Comparison of ENCODE assay signal across 18 mouse cellular contexts in genomic region chr8:109673596-109673995, GRCm38 (mm10). TPM values are rescaled to one million over a fixed set of nuclear protein-coding genes. Genes with fewer than 3 reads are reported as not detected.
A peak's percentile ranks its signal among the peaks of the same experiment; 100 is the strongest.
DNase-seq lines count a peak whose midpoint lies in the region; ATAC-seq and TF ChIP-seq lines count a peak whose summit lies in the region.
"Had no signal": no experiment of that assay in that cellular context is flagged by ENCODE, and none has a peak within 500 bp of the region (broad histone marks: within the 10 kb centered on the region; RNA-seq: fewer than 3 reads in every experiment).

No protein-coding gene starts in this region.

- H3K4me1 ChIP-seq in kidney, adult 2 months (ENCODE audit: control insufficient read depth, insufficient read depth, low read length), result no peaks in the 10 kb centered on the region
- H3K4me1 ChIP-seq in kidney, embryonic 15.5 days, result no peaks in the 10 kb centered on the region
- H3K4me1 ChIP-seq: embryonic facial prominence, embryonic 10.5 days; forebrain, embryonic 13.5 days; heart, embryonic 13.5 days had no signal

- H3K9me3 ChIP-seq in kidney, embryonic 15.5 days (replicated peaks), result no peaks in the 10 kb centered on the region
- H3K9me3 ChIP-seq: embryonic facial prominence, embryonic 10.5 days; forebrain, embryonic 13.5 days; heart, embryonic 13.5 days had no signal

- H3K36me3 ChIP-seq in kidney, adult 2 months (ENCODE audit: control insufficient read depth, insufficient read depth, low read length), result peaks cover 22% of the 10 kb centered on the region
- H3K36me3 ChIP-seq in kidney, embryonic 15.5 days, result peaks cover 96% of the 10 kb centered on the region

- no peak for TF ChIP-seq CTCF in kidney, adult 2 months (conservative IDR thresholded peaks at IDR 0.05; ENCODE audit: insufficient read depth, insufficient read length, low read depth, low read length)

- ATAC-seq in kidney, embryonic 15.5 days (replicated peaks; ENCODE audit: low FRiP score), result no peak
- ATAC-seq: forebrain, embryonic 13.5 days; forebrain, postnatal 0 days had no signal

- H3K27me3 ChIP-seq in kidney, adult 2 months (replicated peaks; ENCODE audit: control insufficient read depth, insufficient read depth, low read length), result no peaks in the 10 kb centered on the region
- H3K27me3 ChIP-seq in kidney, embryonic 15.5 days, result no peaks in the 10 kb centered on the region
- H3K27me3 ChIP-seq: forebrain, embryonic 13.5 days; heart, embryonic 13.5 days had no signal

- H3K4me2 ChIP-seq in kidney, embryonic 15.5 days, result no peak overlapping the region
- H3K4me2 ChIP-seq: forebrain, embryonic 13.5 days; heart, embryonic 13.5 days had no signal

- no peak for TF ChIP-seq POLR2A in kidney, adult 2 months (IDR thresholded peaks at IDR 0.05; ENCODE audit: low read depth, low read length)

- H3K9ac ChIP-seq in kidney, embryonic 15.5 days, result no peak overlapping the region
- H3K9ac ChIP-seq: forebrain, embryonic 13.5 days; forebrain, postnatal 0 days; heart, embryonic 13.5 days had no signal

- peak; percentile 54 for DNase-seq in kidney, adult 2 months
- peak; percentile 41 to 43 for DNase-seq in kidney, adult 8-10 months
- peak; percentile 49 for DNase-seq in kidney, adult 9 months
- peak; percentile 43 to 51 for DNase-seq in kidney, postnatal 36 days
- DNase-seq in MN1 (ENCODE audit: low spot score), result no peak
- DNase-seq in left cerebral cortex, postnatal 4 days, result no peak
- DNase-seq: adrenal gland, adult 8-10 months; adrenal gland, postnatal 36 days; cerebellum, adult 2 months; cerebellum, postnatal 10 days; forebrain, postnatal 0 days; gastrocnemius, postnatal 14 days; heart, postnatal 36 days had no signal

- WGBS in kidney, adult 2 months, result 61% methylated on average over 2 of the region's 2 CpGs
- WGBS in kidney, embryonic 15.5 days, result 88% methylated on average over 2 of the region's 2 CpGs

- H3K27ac ChIP-seq in kidney, adult 2 months (ENCODE audit: insufficient read depth, low read depth, low read length), result no peak overlapping the region
- no peak overlapping the region for H3K27ac ChIP-seq in kidney, embryonic 15.5 days
- H3K27ac ChIP-seq: embryonic facial prominence, embryonic 10.5 days; forebrain, embryonic 13.5 days; heart, embryonic 13.5 days had no signal

- intact Hi-C loops in left cerebral cortex, postnatal 4 days (cut with DNase I), result no loop called here

- H3K4me3 ChIP-seq in kidney, adult 2 months (ENCODE audit: insufficient read depth, low read depth, low read length), result no peak overlapping the region
- H3K4me3 ChIP-seq in kidney, embryonic 15.5 days (replicated peaks), result no peak overlapping the region
- H3K4me3 ChIP-seq: embryonic facial prominence, embryonic 10.5 days; forebrain, embryonic 13.5 days; heart, embryonic 13.5 days had no signal

RNA-seq across cellular contexts. Expression of gene Ist1, which starts 19.5 kb away (rescaled TPM):
- polyA plus RNA-seq in kidney, adult 2 months (2012; rRNA removed), result 49.5 and 54.0 TPM in 2 replicates
- 136 and 141 TPM in 2 replicates for polyA plus RNA-seq in kidney, embryonic 15.5 days (2015; fragmentation: Nextera tagmentation; extraction: Ambion mirVana)
- total RNA-seq in left cerebral cortex, postnatal 4 days (2021), result 10 to 100 TPM; 85.9 to 89.9 TPM

RNA-seq across cellular contexts. Expression of gene Zfp821, which starts 31.8 kb away (rescaled TPM):
- 9.6 and 10.7 TPM in 2 replicates for polyA plus RNA-seq in kidney, adult 2 months (2012; rRNA removed)
- polyA plus RNA-seq in kidney, embryonic 15.5 days (2015; fragmentation: Nextera tagmentation; extraction: Ambion mirVana), result 28.1 and 31.6 TPM in 2 replicates
- total RNA-seq in left cerebral cortex, postnatal 4 days (2021), result 10 to 100 TPM; 89.8 to 90.5 TPM

RNA-seq across cellular contexts. Expression of gene Pkd1l3, which starts 59.3 kb away (rescaled TPM):
- polyA plus RNA-seq in kidney, adult 2 months (2012; rRNA removed), result 0.01 and 0.11 TPM in 2 replicates
- 0.09 and 0.14 TPM in 2 replicates for polyA plus RNA-seq in kidney, embryonic 15.5 days (2015; fragmentation: Nextera tagmentation; extraction: Ambion mirVana)
- total RNA-seq in left cerebral cortex, postnatal 4 days (2021), result under 1 TPM; 0.26 to 0.64 TPM
- total RNA-seq: heart, postnatal 36 days had no signal
- polyA plus RNA-seq: embryonic facial prominence, embryonic 14.5 days had no signal

Comparison
In these comparisons a context has a peak if more than half of its experiments do, and no peak if none do; other contexts are left out.
1. DNase-seq: peak in kidney, adult 2 months (single experiment), kidney, adult 8-10 months (2 of 2), kidney, adult 9 months (single experiment) and kidney, postnatal 36 days (2 of 2); none in MN1 (single experiment) and left cerebral cortex, postnatal 4 days (single experiment).